Mouse (Mus musculus) NIH3T3 (cell line): ENCODE measurements around the gene Lmtk3.
A peak's percentile ranks its signal among the peaks of the same experiment; 100 is the strongest.

Experiments used
- DNase-seq: peaks from one replicate; pipeline ENCODE4 v3.0.0-alpha.2; 2012; ENCODE audit warnings: low read depth

The Lmtk3 gene

DNA sequence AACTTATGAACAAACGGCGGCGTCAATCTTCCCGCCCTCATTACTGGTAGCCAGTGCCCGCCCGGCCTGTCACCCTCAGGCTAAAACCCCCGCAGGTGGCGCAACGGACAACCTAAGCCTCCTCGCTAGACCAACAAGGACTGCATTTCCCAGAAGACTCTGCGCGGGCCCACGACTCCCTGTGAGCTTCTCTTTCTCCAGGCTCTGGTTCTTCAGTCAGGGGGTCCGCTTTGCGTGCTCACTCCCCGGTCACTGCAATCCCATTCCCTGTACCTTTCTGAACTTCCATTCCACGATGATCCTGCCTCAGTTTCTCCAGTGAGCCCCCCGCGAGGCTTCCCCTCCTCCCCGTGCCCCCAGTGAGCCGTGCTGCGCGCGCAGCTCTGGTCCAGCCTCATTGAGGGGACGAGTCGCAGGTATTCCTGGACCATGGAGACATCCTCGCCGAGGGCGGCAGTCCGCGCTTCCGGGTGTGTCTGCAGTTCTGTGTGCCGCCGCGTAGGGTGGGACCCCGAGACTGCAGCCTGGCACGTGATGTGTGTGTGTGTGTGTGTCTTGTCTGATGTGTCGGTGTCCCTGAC lies at the start of gene Lmtk3:
Gene Lmtk3 (plus strand): TSS at position 228 of the 581 bp plus-strand sequence.
- DNase-seq = peak; percentile 29

DNA sequence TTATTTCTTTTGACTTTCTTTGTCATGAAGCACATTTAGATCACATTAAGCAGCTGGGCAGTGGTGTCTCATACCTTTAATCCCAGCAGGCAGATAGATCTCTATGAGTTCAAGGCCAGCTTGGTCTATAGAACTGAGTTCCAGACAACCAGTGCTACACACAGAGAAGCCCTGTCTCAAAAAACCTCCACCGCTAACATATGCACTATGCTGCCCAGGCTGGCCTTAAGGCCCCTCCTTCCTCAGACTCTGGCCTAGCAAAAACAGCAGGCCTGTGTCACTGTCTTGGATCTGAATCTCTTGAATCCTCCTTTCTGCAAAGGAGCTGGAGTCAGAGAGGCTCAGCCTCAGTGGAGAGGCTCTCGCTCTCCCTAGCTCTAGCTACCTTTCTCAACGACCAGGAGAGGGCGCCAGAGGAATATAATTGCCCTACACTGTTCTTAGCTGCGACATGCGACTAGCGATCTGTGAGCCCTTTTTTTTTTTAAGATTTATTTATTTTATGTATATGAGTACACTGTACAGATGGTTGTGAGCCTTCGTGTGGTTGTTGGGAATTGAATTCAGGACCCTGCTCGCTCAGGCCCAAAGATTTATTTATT lies 44.3 kb upstream of the Lmtk3 start:
- peak; percentile 96 for DNase-seq

GRCm38 (mm10) chr7:45739820-45740219 lies 43.7 kb upstream of the Lmtk3 start:
- peak; percentile 25 for DNase-seq

DNA sequence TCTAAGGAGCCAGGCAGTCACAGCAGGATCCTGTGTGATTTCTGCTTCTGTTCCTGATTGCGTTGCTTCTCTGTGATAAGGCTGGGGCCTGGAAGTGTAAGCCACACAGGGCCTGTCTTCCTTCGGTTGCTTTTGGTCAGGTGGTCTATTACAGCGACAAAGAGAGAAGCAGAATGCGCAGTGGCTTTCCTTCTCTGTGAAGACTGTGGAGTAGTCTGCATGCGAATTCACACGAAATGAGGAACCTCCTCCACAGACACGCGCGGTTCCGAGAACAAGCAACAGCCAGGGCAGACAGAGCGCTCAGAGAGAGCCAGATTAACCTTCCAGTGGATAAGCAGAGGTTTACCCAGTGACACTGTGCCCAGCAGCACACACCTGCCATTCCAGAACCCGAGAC lies 42.2 kb upstream of the Lmtk3 start:
- DNase-seq = no peak

GRCm38 (mm10) chr7:45741777-45742176 lies 41.8 kb upstream of the Lmtk3 start:
- DNase-seq = no peak

GRCm38 (mm10) chr7:45742338-45742737 lies 41.2 kb upstream of the Lmtk3 start:
- DNase-seq = peak; percentile 74

- DNase-seq = peak; percentile 84
These were observed 39.2 kb upstream of the Lmtk3 start for GRCm38 (mm10) chr7:45744387-45744786.

DNA sequence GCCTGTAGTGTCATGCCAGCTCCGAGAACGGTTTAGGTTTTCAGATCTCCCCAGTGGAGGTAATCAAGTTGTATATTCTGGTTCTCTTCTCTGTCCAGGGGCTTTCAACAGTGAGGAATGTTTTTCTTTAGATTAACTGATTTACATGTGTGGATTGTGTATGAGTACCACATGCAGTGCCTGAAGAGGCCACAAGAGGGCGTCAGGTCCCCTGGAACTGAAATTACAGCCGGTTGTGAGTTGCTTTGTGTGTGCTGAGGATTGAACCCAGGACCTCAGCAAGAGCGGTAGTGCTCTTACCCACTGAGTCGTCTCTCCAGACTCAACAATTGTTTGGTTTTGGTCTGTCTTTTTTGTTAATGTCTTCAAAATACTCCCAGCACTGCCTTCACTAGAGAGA lies 37.0 kb upstream of the Lmtk3 start:
- peak; percentile 26 for DNase-seq

DNA sequence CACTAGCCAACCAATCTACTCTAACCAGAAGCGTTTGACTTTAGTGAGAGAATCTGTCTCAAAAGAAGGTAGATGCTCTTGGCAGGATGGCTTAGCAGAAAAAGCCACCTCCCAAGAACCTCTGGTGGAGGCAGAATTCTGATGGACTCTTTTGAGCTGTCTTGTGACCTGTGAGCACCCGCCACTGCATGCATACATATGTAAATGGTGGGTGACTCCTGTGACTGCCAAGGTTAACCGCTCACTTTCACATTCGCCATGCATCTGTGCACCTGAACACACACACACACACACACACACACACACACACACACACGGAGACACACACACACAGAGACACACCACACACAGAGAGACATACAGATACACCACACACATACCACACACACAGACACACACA lies 36.1 kb upstream of the Lmtk3 start:
- no peak for DNase-seq

- peak; percentile 35 for DNase-seq
These were observed 35.4 kb upstream of the Lmtk3 start for GRCm38 (mm10) chr7:45748110-45748509.

- DNase-seq = peak; percentile 69
These were observed 34.1 kb upstream of the Lmtk3 start for GRCm38 (mm10) chr7:45749401-45749800.

- peak; percentile 86 for DNase-seq
These were observed 33.4 kb upstream of the Lmtk3 start for GRCm38 (mm10) chr7:45750162-45750561.

- DNase-seq = no peak
These were observed 27.8 kb upstream of the Lmtk3 start for GRCm38 (mm10) chr7:45755703-45756102.

GRCm38 (mm10) chr7:45759400-45759799 lies 24.1 kb upstream of the Lmtk3 start:
- no peak for DNase-seq

DNA sequence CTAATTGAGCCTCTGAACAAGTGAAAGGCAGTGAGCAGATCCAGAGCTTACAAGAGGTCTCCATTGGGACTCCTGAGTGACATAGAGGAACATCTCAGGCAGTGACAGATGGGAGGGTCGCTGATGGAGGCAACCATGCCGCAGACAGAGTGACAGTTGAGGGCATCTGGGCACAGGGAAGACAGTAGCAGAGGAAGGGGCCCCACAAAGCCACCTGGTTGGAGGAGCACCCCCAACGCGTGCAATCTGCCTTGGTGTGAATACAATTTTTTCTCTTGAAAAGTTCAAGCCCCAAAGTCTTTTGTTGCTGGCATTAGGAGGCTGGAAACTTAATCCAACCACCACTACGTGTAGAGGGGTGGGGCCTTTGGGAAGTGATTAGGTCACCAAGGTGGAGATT lies 23.4 kb upstream of the Lmtk3 start:
- no peak for DNase-seq

DNA sequence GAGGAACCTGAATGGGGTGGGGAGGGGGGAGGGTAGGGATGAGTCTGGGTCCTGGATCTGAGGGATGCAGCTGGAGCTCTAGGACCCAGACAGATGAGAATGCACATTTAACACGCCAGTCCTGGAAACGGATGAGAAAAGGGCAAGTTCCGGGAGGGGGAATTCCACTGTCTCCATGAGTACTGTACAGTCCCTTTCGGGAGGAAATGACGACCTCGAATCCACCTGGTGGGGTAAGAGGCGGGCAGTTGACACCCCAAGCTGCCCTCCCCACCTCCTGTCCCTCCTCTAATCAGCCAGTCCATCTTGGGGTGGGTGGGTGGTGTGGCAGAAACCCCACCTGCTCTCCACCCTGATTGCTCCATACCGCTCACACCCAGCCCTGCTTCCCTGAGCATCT lies 17.5 kb upstream of the Lmtk3 start:
- DNase-seq = no peak

- DNase-seq = no peak
These were observed 16.8 kb upstream of the Lmtk3 start for GRCm38 (mm10) chr7:45766764-45767163.

GRCm38 (mm10) chr7:45767500-45767899 lies 16.0 kb upstream of the Lmtk3 start:
- no peak for DNase-seq

DNA sequence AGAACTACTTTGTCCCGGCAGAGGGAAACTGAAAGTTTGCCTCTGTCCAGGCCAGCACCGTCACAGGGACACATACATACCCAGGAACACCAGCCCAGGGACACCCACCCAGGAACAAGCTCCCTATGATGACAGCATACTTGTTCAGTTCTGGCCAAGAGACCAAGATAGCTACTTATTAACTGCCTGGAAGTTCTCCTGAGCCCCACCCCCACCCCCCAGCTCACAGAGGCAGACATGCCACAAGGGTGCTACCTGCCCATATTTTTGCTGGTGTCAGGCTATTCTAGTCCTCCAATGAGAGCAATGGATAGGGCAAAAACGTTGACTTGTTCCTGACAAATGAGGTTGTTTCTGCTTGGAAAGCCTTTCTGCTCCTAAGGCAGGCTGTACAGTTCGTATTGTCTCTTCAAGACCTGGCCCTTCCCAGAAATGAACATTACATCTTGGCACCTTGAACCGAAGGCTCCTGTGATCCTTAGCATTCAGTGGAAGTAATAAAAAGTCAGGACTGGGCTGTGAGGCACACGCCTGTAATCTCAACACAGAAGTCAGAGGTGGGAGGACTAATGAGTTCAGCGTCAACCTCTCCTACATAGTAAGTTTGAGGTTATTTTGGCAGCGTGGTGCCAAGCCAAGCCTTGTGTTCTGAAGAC lies 13.0 kb upstream of the Lmtk3 start:
- DNase-seq = no peak

GRCm38 (mm10) chr7:45771101-45771500 lies 12.4 kb upstream of the Lmtk3 start:
- DNase-seq = peak; percentile 20

GRCm38 (mm10) chr7:45775237-45775636 lies 8.3 kb upstream of the Lmtk3 start:
- no peak for DNase-seq

- peak; percentile 17 for DNase-seq
These were observed 4.4 kb upstream of the Lmtk3 start for GRCm38 (mm10) chr7:45779081-45779641.

GRCm38 (mm10) chr7:45782271-45782670 lies 1.3 kb upstream of the Lmtk3 start:
- DNase-seq = peak; percentile 54
